Mouse (Mus musculus): ENCODE data around the gene Itsn1. TPM values are rescaled to one million over a fixed set of nuclear protein-coding genes. Genes with fewer than 3 reads are reported as not detected.

The Itsn1 gene
- total RNA-seq (2022) = 100 to 1,000 TPM; 141 to 206 (median 179) TPM

DNA sequence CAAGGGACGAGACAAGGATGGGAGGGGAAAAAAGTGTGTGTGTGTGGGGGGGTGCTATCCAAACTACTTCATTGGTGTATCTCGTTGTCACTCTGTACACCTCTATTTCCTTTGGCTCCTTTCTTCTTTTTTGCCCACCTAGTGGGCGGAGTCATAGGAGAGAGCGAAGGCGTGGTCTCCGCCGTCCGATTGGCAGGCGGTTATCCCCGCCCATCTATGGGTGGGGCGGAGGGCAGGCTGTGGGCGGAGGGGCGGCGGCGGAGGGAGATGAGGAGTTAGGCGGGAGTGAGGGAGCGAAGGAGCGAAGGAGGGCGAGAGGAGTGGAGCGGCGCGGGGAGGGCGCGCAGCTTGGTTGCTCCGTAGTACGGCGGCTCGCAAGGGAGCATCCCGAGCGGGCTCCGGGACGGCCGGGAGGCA, at the start of gene Itsn1:
Gene Itsn1, plus strand, starts transcription at position 216 of the 417 bp plus-strand sequence.
- DNase-seq (ENCODE audit: low spot score in 2 of 2) = peak; percentile 96 to 98

DNA sequence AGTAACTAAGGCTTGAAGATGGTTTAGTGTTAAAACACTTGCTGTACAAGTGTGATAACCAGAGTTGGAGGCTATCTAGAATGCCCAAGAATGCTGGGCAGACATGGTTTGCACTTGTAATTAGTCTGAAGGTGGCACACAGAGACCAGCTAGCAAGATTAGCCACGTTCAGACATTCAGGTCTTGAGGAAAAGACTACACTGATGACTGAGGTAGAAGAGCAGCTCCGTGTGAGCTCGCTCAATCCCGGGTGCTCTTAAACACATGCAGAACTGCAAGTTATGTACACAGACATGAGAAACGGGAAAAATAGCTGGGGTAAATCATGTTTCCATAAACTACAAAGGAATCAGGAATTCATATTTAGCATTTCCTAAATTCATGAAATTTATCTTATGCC, 48.4 kb upstream of the Itsn1 start:
- no peak for DNase-seq (ENCODE audit: low spot score in 2 of 2)

DNA sequence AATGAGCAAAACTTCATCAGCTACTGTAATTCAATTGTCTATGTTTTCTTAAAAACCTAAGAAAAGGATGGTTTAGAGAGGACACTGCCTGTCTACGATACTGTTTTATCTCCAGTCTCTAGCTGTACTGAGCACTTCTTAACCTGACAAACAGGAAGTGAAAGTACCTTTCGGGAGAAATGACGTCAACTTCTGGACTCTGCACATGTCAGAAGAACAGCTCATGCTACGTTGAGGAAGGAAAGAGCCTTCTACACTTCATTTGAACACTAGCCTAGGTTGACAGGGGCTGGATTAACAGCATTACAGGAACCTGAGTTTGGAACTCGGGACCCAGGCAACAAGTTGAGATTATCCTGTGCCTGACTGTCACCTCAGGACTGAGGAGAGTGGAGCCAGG, 43.6 kb upstream of the Itsn1 start:
- DNase-seq (ENCODE audit: low spot score in 2 of 2) = no peak

DNA sequence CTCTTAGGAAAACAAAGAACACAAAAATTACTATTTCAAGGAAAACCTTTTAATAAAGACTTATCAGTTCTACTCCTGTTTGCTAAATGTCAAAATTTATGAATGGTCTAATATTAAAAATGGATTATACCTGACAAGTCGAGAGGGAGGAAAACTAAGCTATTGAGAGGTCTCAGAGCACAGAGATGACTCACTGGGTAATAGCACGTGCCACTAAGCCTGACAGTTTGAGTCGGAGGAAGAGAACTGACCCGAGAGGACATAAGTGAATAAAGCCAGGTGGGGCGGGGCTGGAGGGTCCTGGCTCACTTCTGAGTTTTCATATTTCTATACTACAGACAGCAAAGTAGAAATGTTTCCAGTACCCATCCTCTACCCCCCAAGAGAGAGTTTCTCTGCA, 42.7 kb upstream of the Itsn1 start:
- no peak for DNase-seq (ENCODE audit: low spot score in 2 of 2)

DNA sequence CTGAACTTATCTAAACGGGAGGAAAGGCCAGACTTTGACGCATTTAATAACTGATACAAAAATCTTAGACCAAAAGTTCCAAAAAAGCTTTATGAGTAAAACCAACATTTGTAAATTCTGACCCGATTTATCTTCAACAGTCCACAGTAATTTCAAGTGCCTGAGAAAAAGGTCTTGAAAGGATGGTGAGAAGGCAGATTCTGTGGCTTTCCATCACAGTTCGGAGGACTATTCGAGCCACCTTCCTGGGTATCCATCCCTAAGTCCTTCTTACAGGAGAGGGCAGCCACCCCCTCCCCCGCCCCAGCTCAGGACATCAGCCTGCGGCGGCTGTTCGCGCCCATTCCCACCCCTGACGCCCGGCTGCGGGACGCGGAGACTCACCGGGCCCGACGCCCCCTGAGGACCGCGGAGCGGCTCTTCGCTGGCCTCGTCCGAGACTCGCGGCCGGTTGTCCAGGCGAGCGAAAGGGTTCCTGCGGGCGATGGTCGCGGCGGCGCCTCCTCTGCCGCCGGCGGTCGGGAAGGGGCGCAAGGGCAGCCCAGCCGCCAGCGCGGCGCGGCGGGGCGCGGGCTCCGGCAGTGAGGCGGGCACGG, 41.0 kb upstream of the Itsn1 start:
- DNase-seq (ENCODE audit: low spot score in 2 of 2) = no peak

DNA sequence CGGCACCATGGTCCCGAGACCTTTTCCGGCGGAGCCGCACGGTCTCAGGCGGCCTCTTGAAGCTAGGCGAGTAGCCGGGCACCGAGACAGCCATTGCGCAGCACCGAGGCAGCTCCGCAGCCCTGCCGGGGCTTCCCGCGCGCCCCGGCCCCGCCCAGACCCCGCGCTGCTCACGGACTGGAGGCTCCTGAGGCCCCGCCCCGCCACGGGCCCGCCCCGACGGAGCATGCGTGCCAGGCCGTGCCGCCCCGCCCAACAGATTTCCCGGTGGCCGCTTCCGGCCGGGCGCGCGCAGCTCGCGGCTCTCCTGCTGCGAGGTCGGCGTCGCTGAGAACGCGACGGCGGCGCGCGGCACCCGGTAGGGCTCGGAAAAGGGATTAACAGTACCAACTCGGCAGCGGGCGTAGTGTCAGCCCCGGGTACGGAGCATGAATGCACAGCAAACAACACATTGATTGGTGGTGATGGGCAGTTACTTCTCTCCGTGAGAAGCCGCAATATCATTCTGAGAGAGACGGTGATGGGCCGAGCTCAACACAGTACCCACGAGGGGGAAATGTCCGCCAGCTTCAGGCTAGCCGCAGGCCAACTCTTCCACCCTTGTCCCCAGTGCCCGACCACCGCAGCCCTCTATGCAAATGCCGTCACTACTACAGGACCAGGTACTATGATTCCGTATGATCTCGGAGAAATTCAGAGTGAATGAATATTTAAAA, 40.3 kb upstream of the Itsn1 start, which contains the start of gene Donson:
Gene Donson, minus strand, starts transcription at position 152 of the 716 bp plus-strand sequence.
- DNase-seq (ENCODE audit: low spot score in 2 of 2) = peak; percentile 79 to 86

DNA sequence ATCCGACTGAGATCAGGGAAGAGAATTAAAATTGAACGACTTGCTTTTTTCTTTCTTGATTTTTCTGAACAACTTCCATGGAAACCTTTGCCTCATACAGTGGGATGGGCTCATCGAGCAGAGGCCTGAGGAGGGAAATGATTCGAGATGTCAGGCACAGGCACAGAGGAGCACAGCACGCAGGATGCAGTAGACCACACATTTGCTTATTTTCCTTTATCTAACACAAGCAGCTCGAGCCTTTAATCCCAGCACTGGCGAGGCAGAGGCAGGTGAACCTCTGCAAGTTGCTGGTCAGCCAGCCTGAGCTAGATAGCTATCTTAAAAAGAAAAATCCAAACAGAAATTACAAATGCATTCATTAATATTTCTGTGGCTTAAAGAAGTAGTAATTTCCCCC, 39.3 kb upstream of the Itsn1 start:
- DNase-seq (ENCODE audit: low spot score in 2 of 2) = no peak

DNA sequence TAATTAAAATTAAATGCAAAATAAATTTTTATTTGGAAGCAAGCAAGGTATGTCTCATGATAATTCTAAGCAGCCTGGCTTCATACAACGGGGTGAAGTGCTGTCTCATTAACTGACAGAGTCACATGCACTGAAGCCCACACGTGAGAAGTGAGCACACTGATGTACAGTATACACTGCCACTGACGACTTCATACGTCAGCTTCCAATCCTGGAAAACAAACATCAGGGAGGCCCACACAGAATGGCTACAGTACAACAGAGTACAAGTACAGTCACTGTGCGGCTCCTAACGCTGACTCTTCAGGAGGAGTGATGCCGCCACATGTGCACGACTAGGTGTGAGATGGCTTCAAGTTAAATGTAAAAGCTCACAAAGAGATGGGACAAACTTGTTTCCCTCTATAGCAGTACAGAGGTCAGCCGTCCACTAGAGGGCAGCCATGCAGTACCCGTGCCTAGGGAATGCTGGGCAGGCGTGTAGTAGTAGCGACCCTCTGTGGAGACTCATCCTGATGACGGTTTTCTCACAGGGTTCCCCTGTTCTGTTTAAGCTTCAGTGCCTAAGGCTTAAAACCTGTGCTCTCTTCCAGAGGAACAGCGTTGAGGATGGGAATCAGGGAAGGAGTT, 34.5 kb upstream of the Itsn1 start:
- peak; percentile 49 to 75 for DNase-seq (ENCODE audit: low spot score in 2 of 2)

DNA sequence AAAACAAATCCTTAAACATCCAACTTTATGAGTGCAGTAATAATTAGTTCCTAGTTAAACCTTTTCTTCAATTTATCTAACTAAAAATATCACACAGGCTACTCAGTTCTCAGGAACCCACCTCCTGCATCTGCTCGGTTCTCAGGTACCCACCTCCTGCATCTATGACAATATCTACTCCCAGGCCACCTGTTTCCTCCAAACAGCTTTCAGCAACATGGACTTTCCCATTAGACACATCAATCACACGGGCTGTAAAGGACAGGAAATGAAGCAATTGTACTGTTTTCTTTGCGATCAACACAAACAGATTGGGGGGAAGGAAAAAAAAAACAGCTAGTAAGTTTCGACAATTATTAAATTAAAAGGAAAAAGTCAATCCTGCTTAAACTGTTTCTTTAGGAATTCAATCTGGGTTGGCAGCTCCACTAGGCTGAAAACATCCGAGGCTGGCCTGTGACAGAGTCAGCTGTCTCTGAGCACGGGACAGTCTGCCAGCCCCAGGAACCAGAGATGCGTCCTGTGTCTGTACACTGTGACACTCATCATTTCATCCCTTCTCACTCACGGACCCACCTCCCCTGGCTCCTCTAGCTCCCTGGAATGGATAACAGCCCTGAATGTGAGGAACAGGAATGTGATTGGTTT, 33.8 kb upstream of the Itsn1 start:
- DNase-seq (ENCODE audit: low spot score in 2 of 2) = no peak

DNA sequence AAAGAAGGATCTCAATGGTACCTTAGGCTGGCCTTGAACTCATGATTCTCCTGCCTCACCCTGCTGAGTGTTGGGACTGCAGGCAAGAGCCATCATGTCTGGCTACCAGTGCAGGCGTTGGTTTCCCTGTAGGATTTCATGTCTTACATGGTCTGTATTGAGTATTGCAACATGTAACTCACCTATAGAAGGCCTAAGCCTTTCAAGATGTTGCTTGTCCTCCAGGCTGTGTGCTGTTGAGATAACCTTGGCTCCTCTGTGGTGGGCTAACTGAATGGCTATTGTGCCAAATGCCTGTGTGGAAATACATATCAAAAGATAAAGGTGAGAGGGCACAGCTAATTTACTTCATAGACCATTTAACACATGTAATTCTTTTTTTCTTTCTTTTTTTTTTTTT, 30.1 kb upstream of the Itsn1 start:
- no peak for DNase-seq (ENCODE audit: low spot score in 2 of 2)

DNA sequence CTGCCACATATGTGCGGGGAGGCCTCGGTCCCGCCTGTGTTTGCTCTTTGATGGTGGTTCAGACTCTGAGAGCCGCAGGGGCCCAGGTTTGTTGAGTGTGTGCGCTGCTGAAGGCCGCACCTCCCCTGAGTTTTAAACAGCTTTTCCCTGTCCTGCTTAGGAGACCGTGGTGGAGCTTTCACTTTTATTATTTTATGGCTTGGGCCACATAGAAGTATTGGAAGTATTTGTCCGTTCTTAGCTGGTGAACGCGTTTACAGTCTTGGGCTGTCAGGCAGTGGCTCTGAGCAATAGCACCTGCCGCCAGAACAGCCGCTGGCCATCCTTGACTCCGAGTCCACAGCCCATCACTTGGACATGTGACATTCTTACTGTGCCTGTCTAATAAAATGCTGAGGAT, 27.2 kb upstream of the Itsn1 start:
- no peak for DNase-seq (ENCODE audit: low spot score in 2 of 2)

DNA sequence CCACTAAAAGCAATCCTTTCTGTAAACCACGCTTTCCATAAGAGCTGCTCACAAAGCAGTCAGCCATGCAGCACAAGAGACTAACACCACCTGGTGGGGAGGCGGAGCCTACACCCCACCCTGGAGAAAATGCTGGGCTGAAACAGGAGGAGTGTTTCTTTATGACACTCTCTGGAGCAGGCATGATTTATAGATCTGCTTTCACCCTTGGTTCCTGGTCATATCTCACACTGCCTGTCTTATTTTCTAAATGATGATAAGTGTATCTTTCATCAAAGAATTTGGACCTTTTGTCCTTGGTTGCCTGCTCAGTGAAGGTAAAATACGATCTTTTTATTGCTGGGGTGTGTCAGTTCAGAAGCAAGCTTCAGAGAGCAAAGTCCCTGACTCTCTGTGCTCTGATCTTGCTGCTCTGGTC, 26.3 kb upstream of the Itsn1 start:
- DNase-seq (ENCODE audit: low spot score in 2 of 2) = no peak

DNA sequence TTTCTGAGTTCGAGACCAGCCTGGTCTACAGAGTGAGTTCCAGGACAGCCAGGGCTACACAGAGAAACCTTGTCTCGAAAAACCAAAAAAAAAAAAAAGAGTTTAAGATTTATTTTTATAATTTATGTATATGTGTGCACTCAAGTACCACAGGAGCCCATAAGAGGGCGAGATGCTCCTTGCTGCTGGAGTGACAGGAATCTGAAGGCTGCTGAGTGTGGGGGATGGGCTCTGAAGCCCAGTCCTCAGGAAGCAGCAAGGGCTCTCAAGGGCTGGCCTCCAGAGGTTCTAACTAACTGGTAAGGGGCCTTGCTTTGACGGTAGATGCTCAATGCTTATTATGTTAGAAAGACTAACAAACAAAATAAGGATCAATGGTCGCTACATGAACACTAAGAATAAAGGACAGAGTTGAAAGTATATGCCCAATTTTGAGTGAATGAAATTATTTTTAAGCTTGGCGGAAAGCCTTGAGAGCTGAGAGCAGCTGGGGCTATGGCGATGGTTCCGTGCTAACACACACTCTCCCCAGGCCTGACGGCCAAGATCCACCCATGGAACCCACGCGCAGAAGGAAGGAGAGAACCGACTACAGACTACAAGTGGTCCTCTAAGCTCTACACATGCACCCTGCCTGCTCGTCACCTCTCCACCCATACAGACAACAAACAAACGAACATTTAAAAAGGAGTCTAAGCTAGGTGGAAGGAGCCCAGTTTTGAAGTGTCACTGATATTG, 24.3 kb upstream of the Itsn1 start:
- DNase-seq (ENCODE audit: low spot score in 2 of 2) = no peak

DNA sequence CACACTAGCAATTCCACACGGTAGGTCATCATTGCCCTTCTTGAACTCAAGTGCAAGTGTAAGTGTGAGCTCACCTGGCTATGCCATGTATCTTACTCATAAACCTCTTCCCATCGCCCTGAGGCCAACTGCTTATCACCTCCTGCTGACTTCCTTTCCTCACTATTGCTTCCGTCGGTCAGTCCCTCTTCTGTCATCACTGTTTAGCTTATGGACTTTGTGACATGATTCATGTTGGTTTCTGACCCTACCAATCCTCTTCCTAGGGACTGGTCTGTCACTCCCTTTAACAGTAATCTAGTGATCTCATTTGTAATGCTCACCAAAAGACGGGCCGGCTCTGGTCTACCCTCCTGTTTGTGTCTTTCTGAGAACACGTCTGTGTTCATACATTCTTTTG, 18.8 kb upstream of the Itsn1 start:
- DNase-seq (ENCODE audit: low spot score in 2 of 2) = no peak

DNA sequence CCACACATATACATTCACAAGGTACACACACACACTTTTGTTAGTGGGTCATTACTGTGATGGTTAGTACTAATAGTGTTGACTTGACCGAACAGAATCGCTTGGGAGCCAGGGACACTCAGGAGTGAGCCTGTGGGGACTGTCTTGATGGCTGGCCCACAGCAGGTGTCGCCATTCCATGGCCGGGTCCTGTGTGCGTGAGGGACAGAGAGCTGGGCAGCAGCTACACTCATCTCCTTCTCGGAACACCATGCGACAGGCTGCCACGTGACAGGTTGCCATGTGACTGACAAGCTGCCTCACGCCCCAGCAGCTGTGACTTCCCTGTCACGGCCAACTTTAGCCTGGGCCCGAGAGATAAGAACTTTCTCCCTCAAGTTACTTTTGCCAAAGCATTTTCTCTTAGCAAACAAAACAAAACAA, 12.1 kb upstream of the Itsn1 start:
- no peak for DNase-seq (ENCODE audit: low spot score in 2 of 2)

DNA sequence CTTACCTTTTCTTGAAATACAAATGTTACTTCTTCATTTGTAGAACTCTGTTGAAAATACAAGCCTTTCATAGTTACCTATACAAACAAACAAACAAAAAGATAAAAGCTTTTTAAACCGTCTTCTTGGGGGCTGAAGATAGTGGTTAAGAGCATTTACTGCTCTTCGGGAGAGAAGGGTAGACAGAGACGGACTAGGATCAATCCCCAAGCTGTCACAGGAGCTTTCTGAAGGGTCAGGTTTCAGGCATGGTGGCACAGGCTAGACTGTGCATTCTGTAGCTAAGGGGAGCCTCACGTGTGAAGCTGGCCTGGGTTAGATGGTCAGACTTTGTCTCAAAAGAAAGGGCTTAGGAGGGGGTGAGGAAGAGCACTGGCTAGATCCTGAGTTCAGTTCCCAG, 11.7 kb upstream of the Itsn1 start:
- no peak for DNase-seq (ENCODE audit: low spot score in 2 of 2)

DNA sequence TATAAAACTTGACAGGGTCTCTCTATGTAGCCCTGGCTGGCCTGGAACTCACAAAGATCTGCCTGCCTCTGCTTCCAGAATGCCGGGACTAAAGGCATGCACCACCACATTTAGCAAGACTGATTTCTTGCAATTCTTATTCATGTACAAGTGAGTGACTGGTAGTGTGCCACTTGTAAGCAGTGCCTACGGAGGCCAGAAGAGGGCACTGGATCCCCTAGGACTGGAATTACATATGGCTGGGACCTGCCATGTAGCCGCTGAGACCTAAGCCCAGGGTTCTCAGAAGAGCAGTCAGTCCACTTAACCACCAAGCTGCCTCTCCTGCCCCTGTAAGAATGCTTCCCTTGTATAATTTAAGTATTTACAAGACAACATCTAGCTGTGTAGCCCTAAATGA, 4.8 kb upstream of the Itsn1 start:
- no peak for DNase-seq (ENCODE audit: low spot score in 2 of 2)

DNA sequence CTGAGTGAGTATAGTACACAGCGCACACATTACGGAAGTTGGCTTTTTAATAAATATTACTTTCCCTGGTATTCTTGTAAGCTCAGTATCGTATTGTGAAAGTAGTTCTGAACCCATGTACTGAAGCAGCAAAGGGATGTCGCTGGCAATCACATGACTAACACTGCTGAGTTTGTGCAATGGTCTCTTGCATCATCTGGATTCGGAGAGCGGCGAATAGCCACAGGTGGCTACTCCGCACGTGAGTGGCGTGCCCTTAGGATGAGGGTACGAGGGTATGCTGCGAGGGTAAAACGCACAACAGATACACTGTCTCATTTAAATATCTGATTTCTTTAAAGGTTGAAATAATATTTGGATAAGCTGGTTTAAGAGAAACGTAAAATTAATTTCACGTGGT, 1.6 kb upstream of the Itsn1 start:
- DNase-seq (ENCODE audit: low spot score in 2 of 2) = no peak

DNA sequence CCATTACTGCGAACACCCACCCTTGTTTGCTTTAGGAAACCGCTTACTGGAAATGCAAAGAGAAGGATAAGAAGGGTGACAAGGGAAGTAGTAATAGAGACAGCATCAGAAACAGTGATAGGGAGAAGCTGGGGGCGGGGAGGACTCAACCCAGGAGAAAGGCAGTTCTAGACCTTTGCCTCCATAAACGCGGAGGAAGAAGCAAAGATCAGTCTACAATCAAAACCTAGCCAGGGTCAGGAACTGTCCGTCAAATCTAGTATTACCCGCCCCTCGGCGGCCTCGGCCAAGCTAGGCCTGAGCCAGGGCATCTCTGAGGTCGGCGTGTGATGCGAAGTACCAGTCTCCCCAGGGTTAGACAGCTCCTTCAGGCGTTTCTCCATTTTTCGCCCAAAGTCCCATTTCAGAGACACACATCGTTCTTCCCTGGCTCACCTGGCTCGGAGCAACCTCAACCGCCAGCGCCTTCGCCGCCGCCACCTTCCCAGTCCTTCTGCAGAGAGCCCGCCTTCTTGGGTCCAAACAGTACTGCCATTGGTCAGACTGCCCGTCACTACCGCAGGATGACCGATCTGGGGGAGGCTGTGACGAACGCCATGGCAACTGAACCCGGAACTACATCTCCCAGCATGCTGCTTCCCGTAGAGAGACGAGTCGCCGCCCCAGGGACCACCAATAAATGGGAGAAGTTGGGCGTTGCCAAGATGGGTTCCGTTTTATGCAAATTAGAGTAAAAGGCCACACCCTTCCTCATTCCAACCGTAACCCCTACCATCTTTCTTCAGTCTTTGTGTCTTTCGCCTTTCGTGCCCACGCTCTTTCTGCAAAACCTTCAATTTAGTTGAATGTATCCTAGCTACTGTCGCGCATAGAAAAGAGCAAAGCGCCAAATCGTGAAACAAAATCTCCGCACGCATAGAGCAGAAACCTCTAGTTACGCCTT, 687 bp upstream of the Itsn1 start, which contains the start of gene Cryzl1:
Gene Cryzl1, minus strand, starts transcription at position 853 of the 943 bp plus-strand sequence.
- DNase-seq (ENCODE audit: low spot score in 2 of 2) = peak; percentile 99

DNA sequence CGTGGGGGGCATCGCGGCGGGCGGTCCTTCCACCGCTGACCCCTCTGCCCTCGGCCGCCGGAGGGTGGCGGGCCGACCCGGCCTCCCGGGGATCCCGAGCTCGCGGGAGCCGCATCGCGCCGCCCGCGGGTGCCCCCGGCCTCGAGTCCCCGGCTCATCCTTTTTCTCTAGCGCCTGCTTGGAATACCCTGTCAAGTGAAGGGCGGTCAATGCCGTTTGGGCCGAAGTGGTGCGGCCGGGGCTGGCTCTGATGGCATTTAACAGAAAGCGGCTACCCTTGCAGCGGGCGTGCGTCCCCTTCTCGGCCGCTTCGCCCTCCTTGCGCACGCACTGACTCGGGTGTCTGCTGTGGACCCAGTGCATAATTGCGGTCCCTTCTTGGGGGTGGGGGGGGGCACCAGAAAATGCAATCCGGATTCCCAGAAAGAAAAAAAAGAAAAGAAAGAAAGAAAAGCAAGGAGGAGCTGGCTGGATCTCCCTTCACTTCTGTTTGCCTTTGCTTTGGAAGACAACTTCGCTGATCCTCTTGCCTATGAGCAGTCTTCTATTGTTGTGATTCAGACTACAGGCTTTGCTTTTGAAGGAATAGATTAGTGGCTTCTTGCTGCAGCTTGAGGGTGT, 850 bp downstream of the Itsn1 start:
- DNase-seq (ENCODE audit: low spot score in 2 of 2) = no peak
